Mouse (Mus musculus) forebrain, embryonic 16.5 days (tissue): ENCODE results near the gene Hivep3. TPM values are rescaled to one million over a fixed set of nuclear protein-coding genes. Genes with fewer than 3 reads are reported as not detected.

ENCODE experiments used
- ATAC-seq: fragments of 200-750 bp; cut with Nextera tagmentation; 2 replicates; pipeline ENCODE4 v1.8.0; 2017; ENCODE audit warnings: mild to moderate bottlenecking, moderate library complexity
- H3K27ac ChIP-seq: fragments of 300-500 bp; sonication (generic); 2 replicates; pipeline ENCODE4 v1.5.1; 2014; ENCODE audit warnings: low read length, control low read depth
- H3K27me3 ChIP-seq: fragments of 300-500 bp; sonication (generic); replicated peaks from 2 replicates; pipeline ENCODE4 v1.6.1; 2014; ENCODE audit warnings: low read length; ENCODE audit not compliant: control insufficient read depth, insufficient read depth
- H3K36me3 ChIP-seq: fragments of 300-500 bp; sonication (generic); 2 replicates; pipeline ENCODE4 v1.6.1; 2014; ENCODE audit not compliant: control insufficient read depth, insufficient read depth
- H3K4me1 ChIP-seq: fragments of 300-500 bp; sonication (generic); replicated peaks from 2 replicates; pipeline ENCODE4 v1.6.1; 2014; ENCODE audit warnings: low read length; ENCODE audit not compliant: control insufficient read depth, insufficient read depth
- H3K4me2 ChIP-seq: fragments of 300-500 bp; sonication (generic); 2 replicates; pipeline ENCODE4 v1.6.1; 2014; ENCODE audit warnings: mild to moderate bottlenecking, low read length, control low read depth
- H3K4me3 ChIP-seq: fragments of 300-500 bp; sonication (generic); replicated peaks from 2 replicates; pipeline ENCODE4 v1.5.1; 2014; ENCODE audit warnings: mild to moderate bottlenecking, low read length, control low read depth
- H3K9ac ChIP-seq: fragments of 300-500 bp; sonication (generic); replicated peaks from 2 replicates; pipeline ENCODE4 v1.6.1; 2014; ENCODE audit warnings: low read depth, low read length, control low read depth
- H3K9me3 ChIP-seq: fragments of 300-500 bp; sonication (generic); 2 replicates; pipeline ENCODE4 v1.6.1; 2016; ENCODE audit warnings: low read length; ENCODE audit not compliant: control insufficient read depth
- WGBS: fragments of 180-500 bp; shearing (Covaris S2); extraction: QIAGEN DNeasy Blood & Tissue Kit; methylation state at CpG from one replicate; pipeline ENCODE4 v1.1.7; 2014; 5-methylcytosine and 5-hydroxymethylcytosine counted together
- polyA plus RNA-seq: library from polyadenylated mRNA; unstranded; fragments of >200 nt; fragmentation: Nextera tagmentation; extraction: Ambion mirVana; gene quantifications from 2 replicates; pipeline ENCODE4 v1.2.1, GENCODE M21; 2015

Gene Hivep3
- polyA plus RNA-seq, 1 experiment from 2014 or later: 26.4 TPM

GRCm38 (mm10) chr4:120058157-120058556 lies 324.6 kb downstream of the Hivep3 start:
- Histone ChIP-seq H3K9me3 (no peaks in the 10 kb centered on the region), H3K27ac (no peak overlapping the region), H3K9ac (no peak overlapping the region), H3K4me2 (no peak overlapping the region), H3K36me3 (no peaks in the 10 kb centered on the region), H3K4me3 (no peak overlapping the region), H3K27me3 (no peaks in the 10 kb centered on the region), H3K4me1 (no peaks in the 10 kb centered on the region)
- WGBS: 96% methylated on average over 3 of the region's 3 CpGs
- ATAC-seq: no peak

GRCm38 (mm10) chr4:120058794-120059193 lies 325.2 kb downstream of the Hivep3 start:
- Histone ChIP-seq H3K27me3 (no peaks in the 10 kb centered on the region), H3K4me2 (no peak overlapping the region), H3K9me3 (no peaks in the 10 kb centered on the region), H3K27ac (no peak overlapping the region), H3K9ac (no peak overlapping the region), H3K4me3 (no peak overlapping the region), H3K4me1 (no peaks in the 10 kb centered on the region), H3K36me3 (no peaks in the 10 kb centered on the region)
- 74% methylated on average over 10 of the region's 10 CpGs for WGBS
- no peak for ATAC-seq

GRCm38 (mm10) chr4:120061727-120062126 lies 328.1 kb downstream of the Hivep3 start:
- no peak for ATAC-seq
- Histone ChIP-seq H3K4me3 (no peak overlapping the region), H3K9me3 (no peaks in the 10 kb centered on the region), H3K9ac (no peak overlapping the region), H3K27ac (no peak overlapping the region), H3K27me3 (no peaks in the 10 kb centered on the region), H3K36me3 (no peaks in the 10 kb centered on the region), H3K4me2 (no peak overlapping the region), H3K4me1 (no peaks in the 10 kb centered on the region)
- WGBS: 86% methylated on average over 6 of the region's 6 CpGs

- 83% methylated on average over 6 of the region's 6 CpGs for WGBS
- Histone ChIP-seq H3K9me3 (no peaks in the 10 kb centered on the region), H3K27ac (no peak overlapping the region), H3K4me1 (no peaks in the 10 kb centered on the region), H3K36me3 (no peaks in the 10 kb centered on the region), H3K4me3 (no peak overlapping the region), H3K27me3 (no peaks in the 10 kb centered on the region), H3K4me2 (no peak overlapping the region), H3K9ac (no peak overlapping the region)
- no peak for ATAC-seq
Measured at GRCm38 (mm10) chr4:120062198-120062597, 328.6 kb downstream of the Hivep3 start.

- Histone ChIP-seq H3K9ac (no peak overlapping the region), H3K9me3 (no peaks in the 10 kb centered on the region), H3K4me3 (no peak overlapping the region), H3K36me3 (no peaks in the 10 kb centered on the region), H3K27ac (no peak overlapping the region), H3K4me1 (no peaks in the 10 kb centered on the region), H3K27me3 (no peaks in the 10 kb centered on the region), H3K4me2 (no peak overlapping the region)
- WGBS: 89% methylated on average over 11 of the region's 11 CpGs
- no peak for ATAC-seq
Measured at GRCm38 (mm10) chr4:120062754-120063153, 329.2 kb downstream of the Hivep3 start.

- Histone ChIP-seq H3K9me3 (no peaks in the 10 kb centered on the region), H3K4me1 (no peaks in the 10 kb centered on the region), H3K9ac (no peak overlapping the region), H3K4me3 (no peak overlapping the region), H3K4me2 (no peak overlapping the region), H3K27me3 (no peaks in the 10 kb centered on the region), H3K27ac (no peak overlapping the region), H3K36me3 (no peaks in the 10 kb centered on the region)
- WGBS: 90% methylated on average over 20 of the region's 20 CpGs
- no peak for ATAC-seq
Measured at GRCm38 (mm10) chr4:120063353-120064124, 330.0 kb downstream of the Hivep3 start.

- no peak for ATAC-seq
- Histone ChIP-seq H3K9ac (no peak within 1 kb of the TSS), H3K36me3 (no peaks in the 10 kb centered on the region), H3K4me3 (no peak within 1 kb of the TSS), H3K9me3 (no peaks in the 10 kb centered on the region), H3K27me3 (no peaks in the 10 kb centered on the region), H3K4me1 (no peaks in the 10 kb centered on the region), H3K27ac (no peak within 1 kb of the TSS), H3K4me2 (no peak within 1 kb of the TSS)
- 92% methylated on average over 10 of the region's 10 CpGs for WGBS
Measured at GRCm38 (mm10) chr4:120064696-120065095, 331.1 kb downstream of the Hivep3 start, which contains the start of gene AL607142.1. TSS of gene AL607142.1 (plus strand) at chr4:120064996.

- H3K36me3 ChIP-seq: no peaks in the 10 kb centered on the region
- no peaks in the 10 kb centered on the region for H3K4me1 ChIP-seq
- WGBS: 79% methylated on average over 9 of the region's 9 CpGs
- H3K27ac ChIP-seq: no peak overlapping the region
- H3K9me3 ChIP-seq: no peaks in the 10 kb centered on the region
- H3K4me3 ChIP-seq: no peak overlapping the region
- H3K27me3 ChIP-seq: no peaks in the 10 kb centered on the region
- no peak overlapping the region for H3K9ac ChIP-seq
- no peak for ATAC-seq
- H3K4me2 ChIP-seq: no peak overlapping the region
Measured at GRCm38 (mm10) chr4:120066841-120067591, 333.4 kb downstream of the Hivep3 start.

- Histone ChIP-seq H3K4me3 (no peak overlapping the region), H3K9ac (no peak overlapping the region), H3K9me3 (no peaks in the 10 kb centered on the region), H3K4me1 (no peaks in the 10 kb centered on the region), H3K27ac (no peak overlapping the region), H3K27me3 (no peaks in the 10 kb centered on the region), H3K36me3 (no peaks in the 10 kb centered on the region), H3K4me2 (no peak overlapping the region)
- ATAC-seq: no peak
- WGBS: 86% methylated on average over 8 of the region's 8 CpGs
Measured at GRCm38 (mm10) chr4:120067592-120068235, 334.1 kb downstream of the Hivep3 start.
